Comparison of ENCODE assay signal across 8 mouse cellular contexts in genomic region chr6:124769101-124769765, GRCm38 (mm10). TPM values are rescaled to one million over a fixed set of nuclear protein-coding genes. Genes with fewer than 3 reads are reported as not detected.
DNase-seq lines count a peak whose midpoint lies in the region; ATAC-seq and TF ChIP-seq lines count a peak whose summit lies in the region.

Gene Eno2, minus strand, starts transcription at chr6:124769673.

- no peaks in the 10 kb centered on the region for H3K9me3 ChIP-seq in forebrain, embryonic 15.5 days
- H3K9me3 ChIP-seq in hindbrain, embryonic 16.5 days (ENCODE audit: control insufficient read depth, low read length): no peaks in the 10 kb centered on the region
- H3K9me3 ChIP-seq in limb, embryonic 11.5 days (ENCODE audit: control insufficient read depth, low read length): no peaks in the 10 kb centered on the region
- no peaks in the 10 kb centered on the region for H3K9me3 ChIP-seq in midbrain, embryonic 16.5 days (replicated peaks; ENCODE audit: control insufficient read depth, low read length, poor library complexity, severe bottlenecking)

- peak within 1 kb of the TSS; percentile 90 for H3K4me2 ChIP-seq in forebrain, embryonic 15.5 days (replicated peaks)
- H3K4me2 ChIP-seq in hindbrain, embryonic 16.5 days (ENCODE audit: low read length): peak within 1 kb of the TSS; percentile 82
- peak within 1 kb of the TSS; percentile 91 for H3K4me2 ChIP-seq in limb, embryonic 11.5 days (ENCODE audit: low read depth, severe bottlenecking)
- peak within 1 kb of the TSS; percentile 77 for H3K4me2 ChIP-seq in midbrain, embryonic 16.5 days (ENCODE audit: low read length)

- DNase-seq in lung, adult 2 months: peak; percentile 29
- no peak for DNase-seq in lung, postnatal 36 days
- peak; percentile 61 for DNase-seq in limb, embryonic 11.5 days (ENCODE audit: low spot score)
- DNase-seq in thymus, postnatal 0 days (ENCODE audit: low spot score): peak; percentile 70

- ATAC-seq in cerebellum, adult (ENCODE audit: insufficient number of reproducible peaks, low FRiP score, low TSS enrichment): peak; percentile 52
- ATAC-seq in forebrain, embryonic 15.5 days (replicated peaks): peak; percentile 85
- peak; percentile 88 for ATAC-seq in hindbrain, embryonic 16.5 days
- peak; percentile 73 for ATAC-seq in limb, embryonic 11.5 days (ENCODE audit: insufficient number of reproducible peaks, low FRiP score, low TSS enrichment, low read depth)
- ATAC-seq in midbrain, embryonic 16.5 days: peak; percentile 86

- H3K27ac ChIP-seq in forebrain, embryonic 15.5 days (replicated peaks): peak within 1 kb of the TSS; percentile 50
- H3K27ac ChIP-seq in hindbrain, embryonic 16.5 days (ENCODE audit: low read depth, low read length): peak within 1 kb of the TSS; percentile 75
- no peak within 1 kb of the TSS for H3K27ac ChIP-seq in limb, embryonic 11.5 days (replicated peaks; ENCODE audit: low read depth, low read length)
- H3K27ac ChIP-seq in midbrain, embryonic 16.5 days (ENCODE audit: low read length): peak within 1 kb of the TSS; percentile 77

- no peaks in the 10 kb centered on the region for H3K36me3 ChIP-seq in forebrain, embryonic 15.5 days
- H3K36me3 ChIP-seq in hindbrain, embryonic 16.5 days (ENCODE audit: control insufficient read depth, insufficient read depth, low read length): 0 out of 2 replicates have a peak, but pooled peaks cover 2% of the 10 kb centered on the region
- H3K36me3 ChIP-seq in limb, embryonic 11.5 days (ENCODE audit: control insufficient read depth, insufficient read depth, low read length): no peaks in the 10 kb centered on the region
- H3K36me3 ChIP-seq in midbrain, embryonic 16.5 days (ENCODE audit: control insufficient read depth, insufficient read depth, low read length): no peaks in the 10 kb centered on the region

- peak within 1 kb of the TSS; percentile 29 for H3K4me3 ChIP-seq in lung, adult 2 months (replicated peaks; ENCODE audit: extremely low read depth, low read depth, low read length)
- peak within 1 kb of the TSS; percentile 61 for H3K4me3 ChIP-seq in forebrain, embryonic 15.5 days
- H3K4me3 ChIP-seq in hindbrain, embryonic 16.5 days (ENCODE audit: low read length): peak within 1 kb of the TSS; percentile 63
- H3K4me3 ChIP-seq in limb, embryonic 11.5 days (ENCODE audit: low read depth, low read length): peak within 1 kb of the TSS; percentile 44
- H3K4me3 ChIP-seq in midbrain, embryonic 16.5 days (ENCODE audit: low read depth, low read length): peak within 1 kb of the TSS; percentile 68

- no peak for TF ChIP-seq CTCF in lung, adult 2 months (IDR thresholded peaks at IDR 0.05; ENCODE audit: insufficient read depth, low read length)

- WGBS in lung, adult 2 months: under 1% methylated on average over 54 of the region's 54 CpGs
- under 1% methylated on average over 53 of the region's 54 CpGs for WGBS in forebrain, embryonic 15.5 days
- WGBS in hindbrain, embryonic 16.5 days: under 1% methylated on average over 49 of the region's 54 CpGs
- WGBS in limb, embryonic 11.5 days: 1% methylated on average over 54 of the region's 54 CpGs
- under 1% methylated on average over 51 of the region's 54 CpGs for WGBS in midbrain, embryonic 16.5 days

- no peaks in the 10 kb centered on the region for H3K27me3 ChIP-seq in forebrain, embryonic 15.5 days
- no peaks in the 10 kb centered on the region for H3K27me3 ChIP-seq in hindbrain, embryonic 16.5 days (replicated peaks; ENCODE audit: control insufficient read depth, insufficient read depth, low read length)
- peaks cover 25% of the 10 kb centered on the region for H3K27me3 ChIP-seq in limb, embryonic 11.5 days (ENCODE audit: control insufficient read depth, insufficient read depth, low read length)
- no peaks in the 10 kb centered on the region for H3K27me3 ChIP-seq in midbrain, embryonic 16.5 days (ENCODE audit: control insufficient read depth, insufficient read depth, low read depth, low read length)

- no peaks in the 10 kb centered on the region for H3K4me1 ChIP-seq in lung, adult 2 months (ENCODE audit: control insufficient read depth, insufficient read depth, low read length)
- H3K4me1 ChIP-seq in forebrain, embryonic 15.5 days: peaks cover 20% of the 10 kb centered on the region
- peaks cover 20% of the 10 kb centered on the region for H3K4me1 ChIP-seq in hindbrain, embryonic 16.5 days (ENCODE audit: control insufficient read depth, insufficient read depth, low read depth, low read length)
- H3K4me1 ChIP-seq in limb, embryonic 11.5 days (ENCODE audit: control insufficient read depth, insufficient read depth, low read length): peaks cover 13% of the 10 kb centered on the region; the same call in 1 of the 2 replicates
- peaks cover 18% of the 10 kb centered on the region for H3K4me1 ChIP-seq in midbrain, embryonic 16.5 days (ENCODE audit: control insufficient read depth, insufficient read depth, low read length)

- no peak for TF ChIP-seq POLR2A in lung, adult 2 months (IDR thresholded peaks at IDR 0.05; ENCODE audit: borderline replicate concordance, extremely low read depth, low read depth, low read length)

- peak within 1 kb of the TSS; percentile 66 for H3K9ac ChIP-seq in forebrain, embryonic 15.5 days (replicated peaks)
- H3K9ac ChIP-seq in hindbrain, embryonic 16.5 days (ENCODE audit: low read depth, low read length): peak within 1 kb of the TSS; percentile 84
- peak within 1 kb of the TSS; percentile 50 for H3K9ac ChIP-seq in limb, embryonic 11.5 days (ENCODE audit: low read length)
- peak within 1 kb of the TSS; percentile 84 for H3K9ac ChIP-seq in midbrain, embryonic 16.5 days (ENCODE audit: low read depth, low read length)

RNA-seq across cellular contexts. Expression of gene Eno2, which starts in this region (rescaled TPM):
- polyA plus RNA-seq in lung, adult 2 months (2012; rRNA removed): 3.3 and 3.8 TPM in 2 replicates
- 40.1 and 44.2 TPM in 2 replicates for polyA plus RNA-seq in forebrain, embryonic 15.5 days (2015; fragmentation: Nextera tagmentation; extraction: Ambion mirVana)
- 192 and 210 TPM in 2 replicates for polyA plus RNA-seq in hindbrain, embryonic 16.5 days (2015; fragmentation: Nextera tagmentation; extraction: Ambion mirVana)
- 1.8 and 3.0 TPM in 2 replicates for polyA plus RNA-seq in limb, embryonic 11.5 days (2014; fragmentation: Nextera tagmentation; extraction: Ambion mirVana)
- polyA plus RNA-seq in midbrain, embryonic 16.5 days (2015; fragmentation: Nextera tagmentation; extraction: Ambion mirVana): 94.4 and 138 TPM in 2 replicates
- 3.8 TPM in 2 replicates for polyA plus RNA-seq in thymus, postnatal 0 days (2015; fragmentation: Nextera tagmentation; extraction: Ambion mirVana)
